Mouse (Mus musculus): Measurements from ENCODE around the gene Rflna. TPM values are rescaled to one million over a fixed set of nuclear protein-coding genes. Genes with fewer than 3 reads are reported as not detected.

Rflna gene
- polyA plus RNA-seq, 1 experiment from 2014 or later, result 6.8 TPM

DNA sequence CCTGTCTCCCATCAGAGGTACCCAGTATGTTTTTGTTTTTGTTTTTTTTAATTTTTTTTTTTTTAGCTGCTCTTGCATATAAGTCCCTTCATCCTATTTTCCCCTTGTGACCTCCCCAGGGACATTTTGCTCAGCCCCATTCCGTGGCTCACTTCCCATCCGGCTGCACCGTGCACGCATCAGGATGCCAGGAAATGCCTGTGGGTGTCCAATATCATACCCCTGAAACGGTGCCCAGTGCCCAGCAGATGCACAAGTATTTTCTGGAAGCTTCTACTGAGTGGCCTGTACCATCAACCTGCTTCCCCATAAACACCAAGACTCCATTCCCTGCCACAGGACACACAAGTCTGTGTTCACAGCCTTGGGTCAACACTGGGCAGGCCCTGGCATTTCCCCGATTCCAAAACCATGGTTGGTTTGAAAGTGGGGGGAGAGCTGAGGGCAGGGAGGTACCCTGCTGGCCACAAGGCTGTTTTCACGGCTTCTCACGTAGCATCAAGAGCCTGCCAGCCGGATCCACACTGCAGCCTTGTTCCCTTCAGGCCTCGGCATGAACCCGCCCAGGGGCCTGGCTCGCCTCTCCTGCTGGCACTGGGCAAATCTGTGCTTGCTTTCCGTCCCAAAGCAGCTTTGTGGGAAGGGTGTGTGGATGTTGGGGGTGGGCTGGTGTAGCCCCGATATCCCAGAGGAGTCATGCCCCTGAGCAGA lies 36.2 kb upstream of the Rflna start:
- Histone ChIP-seq H3K27ac (ENCODE audit: low read length) (no peak overlapping the region), H3K9ac (replicated peaks; ENCODE audit: low read length) (no peak overlapping the region), H3K27me3 (ENCODE audit: insufficient read depth, low read length) (no peaks in the 10 kb centered on the region), H3K36me3 (ENCODE audit: insufficient read depth, low read length) (no peaks in the 10 kb centered on the region), H3K4me2 (replicated peaks; ENCODE audit: low read depth, low read length) (no peak overlapping the region), H3K4me3 (ENCODE audit: low read length) (no peak overlapping the region), H3K9me3 (ENCODE audit: low read length) (peaks cover 3% of the 10 kb centered on the region; the same call in 1 of the 2 replicates), H3K4me1 (ENCODE audit: insufficient read depth, low read length) (peaks cover 16% of the 10 kb centered on the region)
- 78% methylated on average over 14 of the region's 14 CpGs for WGBS
- no peak for ATAC-seq (ENCODE audit: low FRiP score, low TSS enrichment)

DNA sequence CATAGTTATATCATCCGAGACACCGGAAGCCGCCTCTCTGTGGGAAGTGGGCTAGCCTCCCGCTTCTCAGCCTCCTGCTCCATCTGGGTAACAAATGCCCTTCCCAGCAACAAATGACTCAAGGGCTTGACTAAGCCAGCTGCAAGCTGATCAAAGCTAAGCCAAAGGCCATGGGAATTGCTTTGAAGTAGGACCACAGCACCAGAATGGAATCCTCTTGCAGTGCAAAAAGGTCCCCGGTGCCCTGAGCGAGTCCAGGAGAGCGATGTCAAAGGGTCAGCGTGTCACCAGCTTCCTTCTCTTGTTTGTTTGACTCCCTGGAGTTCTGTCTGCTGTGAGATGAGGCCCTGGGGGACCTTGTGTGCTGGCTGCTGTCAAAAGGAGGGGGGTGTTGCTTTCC lies 33.2 kb upstream of the Rflna start:
- Histone ChIP-seq H3K4me2 (replicated peaks; ENCODE audit: low read depth, low read length) (no peak overlapping the region), H3K36me3 (ENCODE audit: insufficient read depth, low read length) (no peaks in the 10 kb centered on the region), H3K4me1 (ENCODE audit: insufficient read depth, low read length) (peaks cover 7% of the 10 kb centered on the region; the same call in 1 of the 2 replicates), H3K27me3 (ENCODE audit: insufficient read depth, low read length) (no peaks in the 10 kb centered on the region), H3K27ac (ENCODE audit: low read length) (no peak overlapping the region), H3K4me3 (ENCODE audit: low read length) (no peak overlapping the region), H3K9ac (replicated peaks; ENCODE audit: low read length) (no peak overlapping the region), H3K9me3 (ENCODE audit: low read length) (peaks cover 3% of the 10 kb centered on the region; the same call in 1 of the 2 replicates)
- 33% methylated on average over 8 of the region's 8 CpGs for WGBS
- no peak for ATAC-seq (ENCODE audit: low FRiP score, low TSS enrichment)

DNA sequence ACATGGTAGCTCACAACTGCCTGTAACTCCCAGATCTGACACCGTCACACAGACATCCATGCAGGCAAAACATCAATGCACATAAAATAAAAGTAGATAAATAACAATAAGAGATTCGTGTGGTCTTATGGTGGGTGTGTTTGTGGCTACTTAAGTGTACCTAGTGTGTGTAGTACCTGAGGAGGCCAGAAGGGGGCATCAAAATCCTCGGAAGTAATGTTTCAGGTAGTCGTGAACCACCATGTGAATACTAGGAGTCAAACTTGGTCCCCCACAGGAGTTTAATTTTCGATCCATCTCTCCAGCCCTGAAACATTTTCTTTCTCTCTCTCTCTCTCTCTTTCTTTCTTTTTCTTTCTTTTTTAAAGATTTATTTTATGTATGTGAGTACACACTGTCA lies 16.8 kb upstream of the Rflna start:
- H3K27ac ChIP-seq (ENCODE audit: low read length), result no peak overlapping the region
- no peaks in the 10 kb centered on the region for H3K27me3 ChIP-seq (ENCODE audit: insufficient read depth, low read length)
- H3K4me3 ChIP-seq (ENCODE audit: low read length), result no peak overlapping the region
- whole genome bisulfite sequencing, result 87% methylated on average over 5 of the region's 5 CpGs
- no peak overlapping the region for H3K4me2 ChIP-seq (replicated peaks; ENCODE audit: low read depth, low read length)
- ATAC-seq (ENCODE audit: low FRiP score, low TSS enrichment), result no peak
- 0 out of 2 replicates have a peak, but pooled peaks cover 3% of the 10 kb centered on the region for H3K4me1 ChIP-seq (ENCODE audit: insufficient read depth, low read length)
- no peak overlapping the region for H3K9ac ChIP-seq (replicated peaks; ENCODE audit: low read length)
- peaks cover 17% of the 10 kb centered on the region; the same call in 1 of the 2 replicates for H3K9me3 ChIP-seq (ENCODE audit: low read length)
- H3K36me3 ChIP-seq (ENCODE audit: insufficient read depth, low read length), result no peaks in the 10 kb centered on the region

DNA sequence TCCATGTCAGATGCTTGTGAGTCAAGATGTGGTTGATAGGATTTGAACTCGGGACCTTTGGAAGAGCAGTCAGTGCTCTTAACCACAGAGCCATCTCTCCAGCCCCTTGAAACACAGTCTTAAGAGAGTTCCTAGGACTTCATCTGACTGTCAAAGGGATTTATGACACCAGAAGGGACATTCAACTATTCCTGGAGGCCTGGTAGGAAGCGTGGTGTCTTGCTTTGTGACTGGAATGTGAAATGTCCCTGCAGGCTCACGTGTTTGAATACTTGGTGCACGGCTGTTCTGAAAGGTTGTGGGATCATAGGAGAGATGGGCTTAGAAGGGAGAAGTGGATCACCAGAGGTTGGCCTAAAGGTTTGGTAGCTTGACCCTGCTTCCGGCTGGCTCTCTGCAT lies 16.4 kb upstream of the Rflna start:
- Histone ChIP-seq H3K36me3 (ENCODE audit: insufficient read depth, low read length) (no peaks in the 10 kb centered on the region), H3K9ac (replicated peaks; ENCODE audit: low read length) (no peak overlapping the region), H3K4me2 (replicated peaks; ENCODE audit: low read depth, low read length) (no peak overlapping the region), H3K4me1 (ENCODE audit: insufficient read depth, low read length) (0 out of 2 replicates have a peak, but pooled peaks cover 3% of the 10 kb centered on the region), H3K4me3 (ENCODE audit: low read length) (no peak overlapping the region), H3K27me3 (ENCODE audit: insufficient read depth, low read length) (no peaks in the 10 kb centered on the region), H3K9me3 (ENCODE audit: low read length) (peaks cover 17% of the 10 kb centered on the region; the same call in 1 of the 2 replicates), H3K27ac (ENCODE audit: low read length) (no peak overlapping the region)
- 59% methylated on average over 5 of the region's 5 CpGs for WGBS
- no peak for ATAC-seq (ENCODE audit: low FRiP score, low TSS enrichment)

DNA sequence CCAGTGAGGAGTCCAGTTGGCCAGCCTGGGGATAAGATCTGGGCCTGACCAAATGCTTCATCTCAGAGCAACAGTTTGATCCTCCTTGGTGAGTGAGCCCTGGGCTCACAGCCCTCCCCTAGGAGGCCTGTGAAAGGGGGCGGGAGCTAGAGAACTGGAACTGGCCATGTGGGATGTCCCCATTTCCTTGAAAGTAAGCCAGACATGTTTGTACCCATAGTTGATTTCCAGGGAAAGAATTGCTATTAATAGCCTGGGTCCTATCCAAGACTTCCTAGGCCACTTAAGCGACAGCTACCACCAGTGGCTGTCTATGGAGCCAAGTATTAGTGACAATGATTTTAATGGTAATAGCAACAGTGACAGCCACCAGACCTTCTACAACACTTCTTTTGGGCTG lies 13.3 kb upstream of the Rflna start:
- 0 out of 2 replicates have a peak, but pooled peaks cover 3% of the 10 kb centered on the region for H3K4me1 ChIP-seq (ENCODE audit: insufficient read depth, low read length)
- WGBS, result 81% methylated on average over 2 of the region's 2 CpGs
- H3K4me2 ChIP-seq (replicated peaks; ENCODE audit: low read depth, low read length), result no peak overlapping the region
- no peak for ATAC-seq (ENCODE audit: low FRiP score, low TSS enrichment)
- H3K36me3 ChIP-seq (ENCODE audit: insufficient read depth, low read length), result no peaks in the 10 kb centered on the region
- H3K4me3 ChIP-seq (ENCODE audit: low read length), result no peak overlapping the region
- no peak overlapping the region for H3K9ac ChIP-seq (replicated peaks; ENCODE audit: low read length)
- no peaks in the 10 kb centered on the region for H3K27me3 ChIP-seq (ENCODE audit: insufficient read depth, low read length)
- H3K9me3 ChIP-seq (ENCODE audit: low read length), result no peaks in the 10 kb centered on the region
- no peak overlapping the region for H3K27ac ChIP-seq (ENCODE audit: low read length)

DNA sequence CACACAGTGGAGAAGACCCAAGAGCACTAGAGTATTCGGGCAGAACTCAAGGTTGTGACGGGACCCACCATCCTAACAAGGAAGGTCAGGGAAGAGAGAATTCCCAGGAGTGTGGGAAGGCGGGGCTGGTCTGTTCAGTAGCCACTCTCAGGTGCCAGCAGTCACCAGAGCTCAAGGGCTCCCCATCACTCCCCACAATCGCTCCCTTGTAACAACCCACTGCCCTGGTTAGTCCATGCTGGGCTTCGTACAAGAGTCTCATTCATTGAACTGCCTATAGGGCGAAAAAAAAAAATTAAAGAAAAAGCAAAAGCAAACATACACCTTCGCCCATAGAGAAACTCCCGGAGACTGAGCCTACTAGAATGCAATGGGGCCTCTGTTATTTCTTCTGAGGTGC lies 10.7 kb upstream of the Rflna start:
- Histone ChIP-seq H3K4me2 (replicated peaks; ENCODE audit: low read depth, low read length) (no peak overlapping the region), H3K36me3 (ENCODE audit: insufficient read depth, low read length) (no peaks in the 10 kb centered on the region), H3K4me3 (ENCODE audit: low read length) (no peak overlapping the region), H3K9me3 (ENCODE audit: low read length) (no peaks in the 10 kb centered on the region), H3K27me3 (ENCODE audit: insufficient read depth, low read length) (no peaks in the 10 kb centered on the region), H3K9ac (replicated peaks; ENCODE audit: low read length) (no peak overlapping the region), H3K27ac (ENCODE audit: low read length) (peak overlapping the region; percentile 78), H3K4me1 (ENCODE audit: insufficient read depth, low read length) (0 out of 2 replicates have a peak, but pooled peaks cover 3% of the 10 kb centered on the region)
- ATAC-seq (ENCODE audit: low FRiP score, low TSS enrichment), result no peak
- 81% methylated on average over 8 of the region's 8 CpGs for WGBS

DNA sequence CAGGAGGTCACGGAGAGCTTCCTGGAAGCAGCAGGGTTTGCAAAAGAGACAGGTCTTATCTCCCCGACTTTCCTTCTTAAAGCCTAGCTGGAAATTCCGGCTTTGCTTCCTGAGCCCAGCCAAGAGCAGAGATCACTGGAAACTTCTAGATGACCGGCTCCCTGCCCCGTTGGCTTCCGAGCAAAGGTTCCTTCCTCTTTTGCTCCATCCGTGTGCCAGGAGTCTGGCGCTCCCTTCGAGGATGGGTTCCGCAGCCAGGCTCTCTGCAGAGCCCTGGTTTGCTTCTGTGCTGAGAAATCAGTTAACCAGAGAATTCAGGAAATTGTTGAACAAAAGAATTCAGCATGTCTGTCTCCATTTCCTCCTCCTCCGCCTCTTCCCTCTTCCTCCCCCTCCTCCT lies 10.1 kb upstream of the Rflna start:
- no peak for ATAC-seq (ENCODE audit: low FRiP score, low TSS enrichment)
- Histone ChIP-seq H3K9me3 (ENCODE audit: low read length) (no peaks in the 10 kb centered on the region), H3K36me3 (ENCODE audit: insufficient read depth, low read length) (no peaks in the 10 kb centered on the region), H3K27me3 (ENCODE audit: insufficient read depth, low read length) (no peaks in the 10 kb centered on the region), H3K4me1 (ENCODE audit: insufficient read depth, low read length) (0 out of 2 replicates have a peak, but pooled peaks cover 3% of the 10 kb centered on the region), H3K4me2 (replicated peaks; ENCODE audit: low read depth, low read length) (no peak overlapping the region), H3K27ac (ENCODE audit: low read length) (peak overlapping the region; percentile 78), H3K4me3 (ENCODE audit: low read length) (no peak overlapping the region), H3K9ac (replicated peaks; ENCODE audit: low read length) (no peak overlapping the region)
- 63% methylated on average over 11 of the region's 11 CpGs for WGBS

GRCm38 (mm10) chr5:124996816-124997215 lies 6.2 kb upstream of the Rflna start:
- H3K36me3 ChIP-seq (ENCODE audit: insufficient read depth, low read length), result no peaks in the 10 kb centered on the region
- WGBS, result 62% methylated on average over 6 of the region's 6 CpGs
- H3K4me1 ChIP-seq (ENCODE audit: insufficient read depth, low read length), result no peaks in the 10 kb centered on the region
- no peak overlapping the region for H3K4me2 ChIP-seq (replicated peaks; ENCODE audit: low read depth, low read length)
- no peak overlapping the region for H3K9ac ChIP-seq (replicated peaks; ENCODE audit: low read length)
- H3K27me3 ChIP-seq (ENCODE audit: insufficient read depth, low read length), result no peaks in the 10 kb centered on the region
- H3K9me3 ChIP-seq (ENCODE audit: low read length), result no peaks in the 10 kb centered on the region
- no peak overlapping the region for H3K27ac ChIP-seq (ENCODE audit: low read length)
- no peak overlapping the region for H3K4me3 ChIP-seq (ENCODE audit: low read length)
- ATAC-seq (ENCODE audit: low FRiP score, low TSS enrichment), result no peak

GRCm38 (mm10) chr5:124997913-124998312 lies 5.1 kb upstream of the Rflna start:
- no peaks in the 10 kb centered on the region for H3K27me3 ChIP-seq (ENCODE audit: insufficient read depth, low read length)
- H3K9ac ChIP-seq (replicated peaks; ENCODE audit: low read length), result no peak overlapping the region
- no peak for ATAC-seq (ENCODE audit: low FRiP score, low TSS enrichment)
- no peak overlapping the region for H3K4me2 ChIP-seq (replicated peaks; ENCODE audit: low read depth, low read length)
- H3K27ac ChIP-seq (ENCODE audit: low read length), result no peak overlapping the region
- WGBS, result 77% methylated on average over 4 of the region's 4 CpGs
- no peaks in the 10 kb centered on the region for H3K36me3 ChIP-seq (ENCODE audit: insufficient read depth, low read length)
- H3K4me1 ChIP-seq (ENCODE audit: insufficient read depth, low read length), result peaks cover 5% of the 10 kb centered on the region
- H3K9me3 ChIP-seq (ENCODE audit: low read length), result no peaks in the 10 kb centered on the region
- no peak overlapping the region for H3K4me3 ChIP-seq (ENCODE audit: low read length)

DNA sequence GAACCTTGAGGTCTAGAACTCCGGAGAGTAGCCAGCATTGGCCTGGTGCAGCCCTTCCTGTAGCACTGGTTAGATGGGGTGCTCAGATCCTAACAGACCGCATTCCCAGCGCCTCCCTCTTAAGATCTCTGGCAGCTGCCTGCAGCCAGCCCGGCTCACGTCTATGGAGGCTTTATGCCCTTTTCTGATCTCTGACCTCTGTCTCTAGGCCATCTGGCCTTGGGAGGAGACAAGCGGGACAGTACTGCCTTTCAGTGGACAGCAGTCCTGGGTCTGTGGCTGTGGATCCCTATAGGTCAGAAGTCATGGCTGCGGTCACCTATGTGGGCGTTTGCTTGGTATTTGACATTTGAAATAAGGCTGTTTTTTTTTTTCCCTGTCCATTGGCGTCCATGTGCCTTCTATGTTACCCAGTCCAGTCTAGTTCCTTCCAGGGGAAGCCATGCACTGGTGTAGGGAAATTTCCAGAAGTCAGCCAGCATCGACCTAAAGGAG lies 2.2 kb upstream of the Rflna start:
- H3K4me2 ChIP-seq (replicated peaks; ENCODE audit: low read depth, low read length), result no peak overlapping the region
- no peaks in the 10 kb centered on the region for H3K36me3 ChIP-seq (ENCODE audit: insufficient read depth, low read length)
- peaks cover 6% of the 10 kb centered on the region for H3K27me3 ChIP-seq (ENCODE audit: insufficient read depth, low read length)
- no peak overlapping the region for H3K4me3 ChIP-seq (ENCODE audit: low read length)
- H3K4me1 ChIP-seq (ENCODE audit: insufficient read depth, low read length), result peaks cover 20% of the 10 kb centered on the region
- no peak for ATAC-seq (ENCODE audit: low FRiP score, low TSS enrichment)
- H3K27ac ChIP-seq (ENCODE audit: low read length), result no peak overlapping the region
- H3K9ac ChIP-seq (replicated peaks; ENCODE audit: low read length), result no peak overlapping the region
- 64% methylated on average over 10 of the region's 10 CpGs for WGBS
- no peaks in the 10 kb centered on the region for H3K9me3 ChIP-seq (ENCODE audit: low read length)

Data from kidney, embryonic 16.5 days (tissue).